Mouse (Mus musculus): ENCODE measurements at regions not wholly inside any gene's neighbourhood (a gene's known extent, or its start where the extent isn't known, plus 50 kb on each side); places are given as distances from the start of the nearest gene placed in this dataset.
"Not testable (repeated sequence)": the region's sequence is repeated elsewhere in the genome, so short reads cannot be mapped to it uniquely, and the experiment has no call there.

DNA sequence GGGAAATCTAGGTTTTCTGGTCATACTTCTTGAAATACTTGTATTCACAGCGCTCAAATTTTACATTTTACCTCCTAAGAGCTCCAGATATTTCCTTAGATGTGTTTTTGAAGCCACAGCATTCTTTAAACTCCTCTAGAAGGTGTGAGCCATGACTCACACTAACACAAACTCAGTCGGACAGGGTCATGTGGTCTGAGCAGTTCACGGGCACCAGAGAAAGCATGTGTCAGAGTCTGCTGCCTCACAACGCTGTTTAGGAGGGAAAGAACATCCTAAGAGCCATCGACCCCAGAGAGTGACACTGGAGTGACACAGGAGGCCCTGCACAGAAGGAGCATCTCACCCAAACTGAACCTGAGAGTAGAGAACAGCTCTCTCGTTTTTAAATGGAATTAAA is 332.2 kb downstream of the Lrig3 start:
- 53% methylated on average over 6 of the region's 6 CpGs for WGBS
- Histone ChIP-seq H3K4me2 (ENCODE audit: low read depth, low read length) (no peak overlapping the region), H3K4me3 (ENCODE audit: low read depth, low read length) (no peak overlapping the region), H3K27me3 (ENCODE audit: control insufficient read depth, insufficient read depth, low read length) (no peaks in the 10 kb centered on the region), H3K9ac (replicated peaks; ENCODE audit: low read depth, low read length) (no peak overlapping the region), H3K36me3 (replicated peaks; ENCODE audit: control insufficient read depth, insufficient read depth, low read length) (no peaks in the 10 kb centered on the region), H3K4me1 (ENCODE audit: control insufficient read depth, insufficient read depth) (no peaks in the 10 kb centered on the region), H3K27ac (ENCODE audit: low read depth) (no peak overlapping the region), H3K9me3 (replicated peaks; ENCODE audit: control insufficient read depth, low read length) (no peaks in the 10 kb centered on the region)
- DNase-seq (ENCODE audit: low spot score) (no peak), ATAC-seq (ENCODE audit: insufficient read depth, low read depth) (no peak)
- TF ChIP-seq CTCF (IDR thresholded peaks at IDR 0.05; ENCODE audit: low read depth), result no peak
- TF ChIP-seq EP300 (IDR thresholded peaks at IDR 0.05; ENCODE audit: low read depth), result no peak

DNA sequence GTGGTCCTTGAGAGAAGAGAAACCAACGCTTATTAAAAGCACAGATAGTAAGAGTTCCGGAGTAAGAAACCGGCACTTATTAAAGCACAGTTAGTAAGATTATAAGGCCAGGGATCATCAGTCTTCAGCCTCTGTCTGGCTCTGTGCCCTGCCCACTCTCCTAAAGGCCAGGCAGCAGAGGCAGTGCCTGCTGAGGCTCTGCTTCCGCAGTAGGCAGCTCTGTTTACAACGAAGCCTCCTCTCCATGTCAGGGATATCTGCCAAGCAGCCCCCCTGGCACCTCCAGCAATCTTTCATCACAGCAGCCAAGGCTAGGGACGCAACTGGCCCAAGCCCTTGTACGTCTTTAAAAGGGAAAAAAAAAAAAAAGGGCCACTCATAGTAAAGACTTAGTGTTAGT is 329.9 kb downstream of the Lrig3 start:
- Histone ChIP-seq H3K36me3 (replicated peaks; ENCODE audit: control insufficient read depth, insufficient read depth, low read length) (no peaks in the 10 kb centered on the region), H3K4me2 (ENCODE audit: low read depth, low read length) (no peak overlapping the region), H3K27ac (ENCODE audit: low read depth) (no peak overlapping the region), H3K4me3 (ENCODE audit: low read depth, low read length) (no peak overlapping the region), H3K27me3 (ENCODE audit: control insufficient read depth, insufficient read depth, low read length) (no peaks in the 10 kb centered on the region), H3K4me1 (ENCODE audit: control insufficient read depth, insufficient read depth) (no peaks in the 10 kb centered on the region), H3K9me3 (replicated peaks; ENCODE audit: control insufficient read depth, low read length) (no peaks in the 10 kb centered on the region), H3K9ac (replicated peaks; ENCODE audit: low read depth, low read length) (no peak overlapping the region)
- DNase-seq (ENCODE audit: low spot score) (no peak), ATAC-seq (ENCODE audit: insufficient read depth, low read depth) (no peak)
- WGBS, result 74% methylated on average over 7 of the region's 7 CpGs
- TF ChIP-seq EP300 (IDR thresholded peaks at IDR 0.05; ENCODE audit: low read depth) (no peak), CTCF (IDR thresholded peaks at IDR 0.05; ENCODE audit: low read depth) (no peak)

GRCm38 (mm10) chr10:126291765-126292164 is 325.8 kb downstream of the Lrig3 start:
- no peak for ATAC-seq (ENCODE audit: insufficient read depth, low read depth)
- H3K27me3 ChIP-seq (ENCODE audit: control insufficient read depth, insufficient read depth, low read length), result no peaks in the 10 kb centered on the region
- no peak for TF ChIP-seq CTCF (IDR thresholded peaks at IDR 0.05; ENCODE audit: low read depth)
- no peak for TF ChIP-seq EP300 (IDR thresholded peaks at IDR 0.05; ENCODE audit: low read depth)
- DNase-seq (ENCODE audit: low spot score), result no peak
- no peaks in the 10 kb centered on the region for H3K9me3 ChIP-seq (replicated peaks; ENCODE audit: control insufficient read depth, low read length)
- H3K9ac ChIP-seq (replicated peaks; ENCODE audit: low read depth, low read length), result no peak overlapping the region
- H3K4me1 ChIP-seq (ENCODE audit: control insufficient read depth, insufficient read depth), result no peaks in the 10 kb centered on the region
- H3K27ac ChIP-seq (ENCODE audit: low read depth), result no peak overlapping the region
- no peak overlapping the region for H3K4me3 ChIP-seq (ENCODE audit: low read depth, low read length)
- H3K36me3 ChIP-seq (replicated peaks; ENCODE audit: control insufficient read depth, insufficient read depth, low read length), result no peaks in the 10 kb centered on the region
- no peak overlapping the region for H3K4me2 ChIP-seq (ENCODE audit: low read depth, low read length)

DNA sequence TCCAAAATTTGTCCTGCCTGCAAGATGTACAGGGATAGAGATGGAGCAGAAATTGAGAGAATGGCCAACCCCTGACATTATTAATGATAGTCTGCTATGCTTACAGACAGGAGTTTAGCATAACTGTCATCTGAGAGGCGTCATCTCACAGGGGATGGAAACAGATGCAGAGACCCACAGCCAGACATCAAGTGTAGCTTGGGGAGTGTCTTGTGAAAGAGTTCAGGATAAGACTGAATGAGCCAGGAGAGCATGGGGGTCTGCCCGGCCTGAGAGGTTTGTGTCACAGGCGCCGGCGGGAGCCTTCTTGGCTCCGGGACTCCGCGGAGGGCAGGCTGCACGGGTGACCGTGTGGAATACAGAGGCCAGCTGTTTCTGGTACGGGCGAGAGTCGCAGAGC is 319.1 kb downstream of the Lrig3 start:
- H3K4me1 ChIP-seq (ENCODE audit: control insufficient read depth, insufficient read depth); H3K9ac ChIP-seq (replicated peaks; ENCODE audit: low read depth, low read length); H3K4me3 ChIP-seq (ENCODE audit: low read depth, low read length); ATAC-seq (ENCODE audit: insufficient read depth, low read depth); H3K9me3 ChIP-seq (replicated peaks; ENCODE audit: control insufficient read depth, low read length); DNase-seq (ENCODE audit: low spot score); H3K27ac ChIP-seq (ENCODE audit: low read depth); H3K4me2 ChIP-seq (ENCODE audit: low read depth, low read length); H3K27me3 ChIP-seq (ENCODE audit: control insufficient read depth, insufficient read depth, low read length); H3K36me3 ChIP-seq (replicated peaks; ENCODE audit: control insufficient read depth, insufficient read depth, low read length): not testable (repeated sequence)
- 87% methylated on average over 8 of the region's 13 CpGs for WGBS

DNA sequence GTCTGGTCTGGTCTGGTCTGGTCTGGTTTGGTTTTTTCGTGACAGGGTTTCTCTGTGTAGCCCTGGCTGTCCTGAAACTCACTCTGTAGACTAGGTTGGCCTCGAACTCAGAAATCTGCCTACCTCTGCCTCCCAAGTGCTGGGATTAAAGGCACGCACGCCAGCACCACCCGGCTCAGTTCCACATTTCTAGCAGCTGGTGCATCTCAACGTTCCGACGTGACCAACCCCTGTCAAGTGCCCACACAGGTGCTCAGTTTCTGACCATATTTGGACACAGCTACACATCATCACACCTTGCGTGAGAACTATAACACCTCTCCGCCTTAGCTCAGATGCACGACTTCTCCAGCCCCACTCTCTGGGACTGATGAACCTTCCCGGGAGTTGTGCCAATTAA is 304.4 kb downstream of the Lrig3 start:
- no peaks in the 10 kb centered on the region for H3K4me1 ChIP-seq (ENCODE audit: control insufficient read depth, insufficient read depth)
- H3K27ac ChIP-seq (ENCODE audit: low read depth), result no peak overlapping the region
- 85% methylated on average over 12 of the region's 12 CpGs for WGBS
- no peak overlapping the region for H3K4me3 ChIP-seq (ENCODE audit: low read depth, low read length)
- DNase-seq (ENCODE audit: low spot score), result no peak
- H3K36me3 ChIP-seq (replicated peaks; ENCODE audit: control insufficient read depth, insufficient read depth, low read length), result no peaks in the 10 kb centered on the region
- no peaks in the 10 kb centered on the region for H3K27me3 ChIP-seq (ENCODE audit: control insufficient read depth, insufficient read depth, low read length)
- H3K9ac ChIP-seq (replicated peaks; ENCODE audit: low read depth, low read length), result no peak overlapping the region
- no peak for TF ChIP-seq CTCF (IDR thresholded peaks at IDR 0.05; ENCODE audit: low read depth)
- TF ChIP-seq EP300 (IDR thresholded peaks at IDR 0.05; ENCODE audit: low read depth), result no peak
- H3K4me2 ChIP-seq (ENCODE audit: low read depth, low read length), result no peak overlapping the region
- no peak for ATAC-seq (ENCODE audit: insufficient read depth, low read depth)
- no peaks in the 10 kb centered on the region for H3K9me3 ChIP-seq (replicated peaks; ENCODE audit: control insufficient read depth, low read length)

GRCm38 (mm10) chr10:126267321-126267998 is 301.5 kb downstream of the Lrig3 start:
- no peak overlapping the region for H3K27ac ChIP-seq (ENCODE audit: low read depth)
- no peak for DNase-seq (ENCODE audit: low spot score)
- no peaks in the 10 kb centered on the region for H3K27me3 ChIP-seq (ENCODE audit: control insufficient read depth, insufficient read depth, low read length)
- no peaks in the 10 kb centered on the region for H3K4me1 ChIP-seq (ENCODE audit: control insufficient read depth, insufficient read depth)
- WGBS, result 70% methylated on average over 2 of the region's 2 CpGs
- no peak for TF ChIP-seq CTCF (IDR thresholded peaks at IDR 0.05; ENCODE audit: low read depth)
- no peak for TF ChIP-seq EP300 (IDR thresholded peaks at IDR 0.05; ENCODE audit: low read depth)
- ATAC-seq (ENCODE audit: insufficient read depth, low read depth), result no peak
- no peak overlapping the region for H3K4me2 ChIP-seq (ENCODE audit: low read depth, low read length)
- no peak overlapping the region for H3K4me3 ChIP-seq (ENCODE audit: low read depth, low read length)
- H3K36me3 ChIP-seq (replicated peaks; ENCODE audit: control insufficient read depth, insufficient read depth, low read length), result no peaks in the 10 kb centered on the region
- H3K9me3 ChIP-seq (replicated peaks; ENCODE audit: control insufficient read depth, low read length), result no peaks in the 10 kb centered on the region
- no peak overlapping the region for H3K9ac ChIP-seq (replicated peaks; ENCODE audit: low read depth, low read length)

Measured in heart, postnatal 0 days (tissue).